Mouse (Mus musculus): ENCODE measurements around the gene Clmp.

The Clmp gene

GRCm38 (mm10) chr9:40685801-40686420, at the start of gene Clmp:
Clmp (plus strand) TSS chr9:40685962.
- peak; percentile 51 for DNase-seq (ENCODE audit: low spot score)

- peak; percentile 82 for DNase-seq (ENCODE audit: low spot score)
These were observed 49.7 kb upstream of the Clmp start for GRCm38 (mm10) chr9:40636054-40636453.

- DNase-seq (ENCODE audit: low spot score) = no peak
These were observed 47.9 kb upstream of the Clmp start for GRCm38 (mm10) chr9:40637705-40638393.

GRCm38 (mm10) chr9:40638394-40639049, 47.2 kb upstream of the Clmp start:
- no peak for DNase-seq (ENCODE audit: low spot score)

GRCm38 (mm10) chr9:40639536-40640187, 46.1 kb upstream of the Clmp start:
- peak; percentile 67 for DNase-seq (ENCODE audit: low spot score)

- peak; percentile 71 for DNase-seq (ENCODE audit: low spot score)
These were observed 44.4 kb upstream of the Clmp start for GRCm38 (mm10) chr9:40641318-40641717.

GRCm38 (mm10) chr9:40642470-40643220, 43.1 kb upstream of the Clmp start:
- no peak for DNase-seq (ENCODE audit: low spot score)

- DNase-seq (ENCODE audit: low spot score) = peak; percentile 56
These were observed 36.3 kb upstream of the Clmp start for GRCm38 (mm10) chr9:40649444-40649843.

GRCm38 (mm10) chr9:40649983-40650382, 35.8 kb upstream of the Clmp start:
- DNase-seq (ENCODE audit: low spot score) = no peak

- no peak for DNase-seq (ENCODE audit: low spot score)
These were observed 34.4 kb upstream of the Clmp start for GRCm38 (mm10) chr9:40651239-40651859.

- no peak for DNase-seq (ENCODE audit: low spot score)
These were observed 33.0 kb upstream of the Clmp start for GRCm38 (mm10) chr9:40652757-40653156.

- DNase-seq (ENCODE audit: low spot score) = no peak
These were observed 19.5 kb upstream of the Clmp start for GRCm38 (mm10) chr9:40666190-40666803.

- DNase-seq (ENCODE audit: low spot score) = no peak
These were observed 15.4 kb upstream of the Clmp start, which contains the start of gene Gm21915 for GRCm38 (mm10) chr9:40670313-40670712. Gm21915 (plus strand) TSS chr9:40670613.

- no peak for DNase-seq (ENCODE audit: low spot score)
These were observed 14.3 kb upstream of the Clmp start for GRCm38 (mm10) chr9:40671323-40671930.

GRCm38 (mm10) chr9:40675203-40675958, 10.4 kb upstream of the Clmp start:
- DNase-seq (ENCODE audit: low spot score) = no peak

GRCm38 (mm10) chr9:40678653-40679052, 7.1 kb upstream of the Clmp start:
- DNase-seq (ENCODE audit: low spot score) = no peak

- peak; percentile 72 for DNase-seq (ENCODE audit: low spot score)
These were observed 698 bp downstream of the Clmp start for GRCm38 (mm10) chr9:40686421-40686899.

- DNase-seq (ENCODE audit: low spot score) = no peak
These were observed 1.3 kb downstream of the Clmp start for GRCm38 (mm10) chr9:40687053-40687452.

GRCm38 (mm10) chr9:40687553-40687952, 1.8 kb downstream of the Clmp start:
- DNase-seq (ENCODE audit: low spot score) = no peak

- DNase-seq (ENCODE audit: low spot score) = peak; percentile 80
These were observed 4.7 kb downstream of the Clmp start for GRCm38 (mm10) chr9:40690511-40690910.
